Mouse (Mus musculus): ENCODE measurements around the gene H2-Ke6. TPM values are rescaled to one million over a fixed set of nuclear protein-coding genes. Genes with fewer than 3 reads are reported as not detected.
A peak's percentile ranks its signal among the peaks of the same experiment; 100 is the strongest.
"Not testable (repeated sequence)": the region's sequence is repeated elsewhere in the genome, so short reads cannot be mapped to it uniquely, and the experiment has no call there.

Gene H2-Ke6
- polyA plus RNA-seq, 1 experiment from 2014 or later: 30.1 TPM

- H3K36me3 ChIP-seq (ENCODE audit: control insufficient read depth, insufficient read depth); ATAC-seq (ENCODE audit: low read depth); H3K27ac ChIP-seq (ENCODE audit: low read length); H3K4me3 ChIP-seq (ENCODE audit: low read depth, low read length); H3K4me1 ChIP-seq (ENCODE audit: control insufficient read depth, low read depth, low read length); H3K9me3 ChIP-seq (replicated peaks; ENCODE audit: control insufficient read depth, low read length); H3K4me2 ChIP-seq (ENCODE audit: low read depth, low read length); H3K9ac ChIP-seq (ENCODE audit: low read depth, low read length): not testable (repeated sequence)
- WGBS (ENCODE audit: insufficient replicate concordance): 27% methylated on average over 5 of the region's 5 CpGs
- peaks cover 11% of the 10 kb centered on the region for H3K27me3 ChIP-seq (ENCODE audit: control insufficient read depth, insufficient read depth, low read depth, low read length)
Observed at GRCm38 (mm10) chr17:33998697-33999096, 29.2 kb downstream of the H2-Ke6 start.

GRCm38 (mm10) chr17:33997025-33997424 lies 30.8 kb downstream of the H2-Ke6 start:
- not testable (repeated sequence) for ATAC-seq (ENCODE audit: low read depth); H3K9ac ChIP-seq (ENCODE audit: low read depth, low read length); H3K4me3 ChIP-seq (ENCODE audit: low read depth, low read length); H3K27ac ChIP-seq (ENCODE audit: low read length); H3K9me3 ChIP-seq (replicated peaks; ENCODE audit: control insufficient read depth, low read length); H3K4me2 ChIP-seq (ENCODE audit: low read depth, low read length); H3K4me1 ChIP-seq (ENCODE audit: control insufficient read depth, low read depth, low read length); H3K36me3 ChIP-seq (ENCODE audit: control insufficient read depth, insufficient read depth)
- 80% methylated on average over 2 of the region's 2 CpGs for WGBS (ENCODE audit: insufficient replicate concordance)
- peaks cover 11% of the 10 kb centered on the region for H3K27me3 ChIP-seq (ENCODE audit: control insufficient read depth, insufficient read depth, low read depth, low read length)

- H3K27ac ChIP-seq (ENCODE audit: low read length): no peak overlapping the region
- no peak for ATAC-seq (ENCODE audit: low read depth)
- no peaks in the 10 kb centered on the region for H3K36me3 ChIP-seq (ENCODE audit: control insufficient read depth, insufficient read depth)
- no peak overlapping the region for H3K4me2 ChIP-seq (ENCODE audit: low read depth, low read length)
- no peak overlapping the region for H3K4me3 ChIP-seq (ENCODE audit: low read depth, low read length)
- peaks cover 11% of the 10 kb centered on the region for H3K27me3 ChIP-seq (ENCODE audit: control insufficient read depth, insufficient read depth, low read depth, low read length)
- WGBS (ENCODE audit: insufficient replicate concordance): 43% methylated on average over 3 of the region's 3 CpGs
- no peaks in the 10 kb centered on the region for H3K9me3 ChIP-seq (replicated peaks; ENCODE audit: control insufficient read depth, low read length)
- H3K9ac ChIP-seq (ENCODE audit: low read depth, low read length): no peak overlapping the region
- H3K4me1 ChIP-seq (ENCODE audit: control insufficient read depth, low read depth, low read length): peaks cover 4% of the 10 kb centered on the region; the same call in 1 of the 2 replicates
Observed at GRCm38 (mm10) chr17:33995651-33996050, 32.2 kb downstream of the H2-Ke6 start.

GRCm38 (mm10) chr17:33994959-33995358 lies 32.9 kb downstream of the H2-Ke6 start:
- 73% methylated on average over 8 of the region's 8 CpGs for WGBS (ENCODE audit: insufficient replicate concordance)
- no peak overlapping the region for H3K4me3 ChIP-seq (ENCODE audit: low read depth, low read length)
- H3K4me2 ChIP-seq (ENCODE audit: low read depth, low read length): no peak overlapping the region
- no peaks in the 10 kb centered on the region for H3K9me3 ChIP-seq (replicated peaks; ENCODE audit: control insufficient read depth, low read length)
- H3K27me3 ChIP-seq (ENCODE audit: control insufficient read depth, insufficient read depth, low read depth, low read length): peaks cover 4% of the 10 kb centered on the region
- no peaks in the 10 kb centered on the region for H3K36me3 ChIP-seq (ENCODE audit: control insufficient read depth, insufficient read depth)
- no peak overlapping the region for H3K27ac ChIP-seq (ENCODE audit: low read length)
- no peak for ATAC-seq (ENCODE audit: low read depth)
- H3K9ac ChIP-seq (ENCODE audit: low read depth, low read length): no peak overlapping the region
- H3K4me1 ChIP-seq (ENCODE audit: control insufficient read depth, low read depth, low read length): peaks cover 4% of the 10 kb centered on the region; the same call in 1 of the 2 replicates

GRCm38 (mm10) chr17:33991788-33992664 lies 35.8 kb downstream of the H2-Ke6 start:
- WGBS (ENCODE audit: insufficient replicate concordance): 27% methylated on average over 10 of the region's 10 CpGs
- Histone ChIP-seq H3K36me3 (ENCODE audit: control insufficient read depth, insufficient read depth) (no peaks in the 10 kb centered on the region), H3K4me2 (ENCODE audit: low read depth, low read length) (no peak overlapping the region), H3K9me3 (replicated peaks; ENCODE audit: control insufficient read depth, low read length) (no peaks in the 10 kb centered on the region), H3K4me1 (ENCODE audit: control insufficient read depth, low read depth, low read length) (no peaks in the 10 kb centered on the region), H3K27me3 (ENCODE audit: control insufficient read depth, insufficient read depth, low read depth, low read length) (no peaks in the 10 kb centered on the region), H3K9ac (ENCODE audit: low read depth, low read length) (no peak overlapping the region), H3K4me3 (ENCODE audit: low read depth, low read length) (no peak overlapping the region), H3K27ac (ENCODE audit: low read length) (no peak overlapping the region)
- no peak for ATAC-seq (ENCODE audit: low read depth)

GRCm38 (mm10) chr17:33982136-33982535 lies 45.7 kb downstream of the H2-Ke6 start:
- not testable (repeated sequence) for H3K27ac ChIP-seq (ENCODE audit: low read length); H3K9me3 ChIP-seq (replicated peaks; ENCODE audit: control insufficient read depth, low read length); H3K4me3 ChIP-seq (ENCODE audit: low read depth, low read length); ATAC-seq (ENCODE audit: low read depth); H3K9ac ChIP-seq (ENCODE audit: low read depth, low read length); H3K36me3 ChIP-seq (ENCODE audit: control insufficient read depth, insufficient read depth)
- Histone ChIP-seq H3K4me2 (ENCODE audit: low read depth, low read length) (peak overlapping the region; percentile 79), H3K4me1 (ENCODE audit: control insufficient read depth, low read depth, low read length) (peaks cover 26% of the 10 kb centered on the region), H3K27me3 (ENCODE audit: control insufficient read depth, insufficient read depth, low read depth, low read length) (peaks cover 15% of the 10 kb centered on the region)
- WGBS (ENCODE audit: insufficient replicate concordance): 6% methylated on average over 8 of the region's 8 CpGs

- Histone ChIP-seq H3K27ac (ENCODE audit: low read length) (peak overlapping the region; percentile 72), H3K4me1 (ENCODE audit: control insufficient read depth, low read depth, low read length) (peaks cover 26% of the 10 kb centered on the region), H3K4me3 (ENCODE audit: low read depth, low read length) (peak overlapping the region; percentile 66), H3K27me3 (ENCODE audit: control insufficient read depth, insufficient read depth, low read depth, low read length) (peaks cover 15% of the 10 kb centered on the region), H3K9ac (ENCODE audit: low read depth, low read length) (peak overlapping the region; percentile 52; the same call in 1 of the 2 replicates), H3K4me2 (ENCODE audit: low read depth, low read length) (peak overlapping the region; percentile 79)
- ATAC-seq (ENCODE audit: low read depth): peak; percentile 68
- not testable (repeated sequence) for H3K36me3 ChIP-seq (ENCODE audit: control insufficient read depth, insufficient read depth); H3K9me3 ChIP-seq (replicated peaks; ENCODE audit: control insufficient read depth, low read length)
- WGBS (ENCODE audit: insufficient replicate concordance): 2% methylated on average over 27 of the region's 27 CpGs
Observed at GRCm38 (mm10) chr17:33981192-33981909, 46.5 kb downstream of the H2-Ke6 start.

- Histone ChIP-seq H3K9me3 (replicated peaks; ENCODE audit: control insufficient read depth, low read length) (no peaks in the 10 kb centered on the region), H3K4me1 (ENCODE audit: control insufficient read depth, low read depth, low read length) (peaks cover 26% of the 10 kb centered on the region), H3K27me3 (ENCODE audit: control insufficient read depth, insufficient read depth, low read depth, low read length) (peaks cover 15% of the 10 kb centered on the region), H3K9ac (ENCODE audit: low read depth, low read length) (no peak overlapping the region), H3K4me3 (ENCODE audit: low read depth, low read length) (no peak overlapping the region), H3K36me3 (ENCODE audit: control insufficient read depth, insufficient read depth) (no peaks in the 10 kb centered on the region), H3K27ac (ENCODE audit: low read length) (peak overlapping the region; percentile 64), H3K4me2 (ENCODE audit: low read depth, low read length) (no peak overlapping the region)
- ATAC-seq (ENCODE audit: low read depth): no peak
- WGBS (ENCODE audit: insufficient replicate concordance): 71% methylated on average over 19 of the region's 19 CpGs
Observed at GRCm38 (mm10) chr17:33980181-33981035, 47.5 kb downstream of the H2-Ke6 start.
